Mouse (Mus musculus): ENCODE data around the gene B230217C12Rik.
"Not testable (repeated sequence)": the region's sequence is repeated elsewhere in the genome, so short reads cannot be mapped to it uniquely, and the experiment has no call there.

Gene B230217C12Rik

GRCm38 (mm10) chr11:97825971-97826370 is 14.6 kb upstream of the B230217C12Rik start:
- DNase-seq (ENCODE audit: low read depth), result peak; percentile 36

GRCm38 (mm10) chr11:97826414-97826813 is 14.2 kb upstream of the B230217C12Rik start:
- DNase-seq (ENCODE audit: low read depth), result peak; percentile 71

GRCm38 (mm10) chr11:97827654-97828053 is 12.9 kb upstream of the B230217C12Rik start:
- no peak for DNase-seq (ENCODE audit: low read depth)

- DNase-seq (ENCODE audit: low read depth), result no peak
Observed at GRCm38 (mm10) chr11:97829365-97829764, 11.2 kb upstream of the B230217C12Rik start.

GRCm38 (mm10) chr11:97829913-97830476 is 10.6 kb upstream of the B230217C12Rik start:
- peak; percentile 97 for DNase-seq (ENCODE audit: low read depth)

- DNase-seq (ENCODE audit: low read depth), result no peak
Observed at GRCm38 (mm10) chr11:97830501-97830900, 10.1 kb upstream of the B230217C12Rik start.

- no peak for DNase-seq (ENCODE audit: low read depth)
Observed at GRCm38 (mm10) chr11:97832001-97832400, 8.6 kb upstream of the B230217C12Rik start.

GRCm38 (mm10) chr11:97833352-97833751 is 7.2 kb upstream of the B230217C12Rik start:
- DNase-seq (ENCODE audit: low read depth), result no peak

- no peak for DNase-seq (ENCODE audit: low read depth)
Observed at GRCm38 (mm10) chr11:97836541-97836940, 4.0 kb upstream of the B230217C12Rik start.

GRCm38 (mm10) chr11:97837051-97837450 is 3.5 kb upstream of the B230217C12Rik start:
- not testable (repeated sequence) for DNase-seq (ENCODE audit: low read depth)

GRCm38 (mm10) chr11:97837641-97838149 is 2.9 kb upstream of the B230217C12Rik start:
- DNase-seq (ENCODE audit: low read depth), result no peak

GRCm38 (mm10) chr11:97838779-97839440 is 1.7 kb upstream of the B230217C12Rik start:
- no peak for DNase-seq (ENCODE audit: low read depth)

- no peak for DNase-seq (ENCODE audit: low read depth)
Observed at GRCm38 (mm10) chr11:97839441-97840134, 992 bp upstream of the B230217C12Rik start.

- DNase-seq (ENCODE audit: low read depth), result no peak
Observed at GRCm38 (mm10) chr11:97840135-97840490, 467 bp upstream of the B230217C12Rik start.

GRCm38 (mm10) chr11:97840991-97841661 is 546 bp downstream of the B230217C12Rik start:
- DNase-seq (ENCODE audit: low read depth), result no peak

GRCm38 (mm10) chr11:97842001-97842400 is 1.4 kb downstream of the B230217C12Rik start:
- no peak for DNase-seq (ENCODE audit: low read depth)

- peak; percentile 82 for DNase-seq (ENCODE audit: low read depth)
Observed at GRCm38 (mm10) chr11:97850367-97850766, 9.8 kb downstream of the B230217C12Rik start.

GRCm38 (mm10) chr11:97851601-97852000 is 11.0 kb downstream of the B230217C12Rik start:
- no peak for DNase-seq (ENCODE audit: low read depth)

- DNase-seq (ENCODE audit: low read depth), result peak; percentile 44
Observed at GRCm38 (mm10) chr11:97855473-97855872, 14.9 kb downstream of the B230217C12Rik start.

GRCm38 (mm10) chr11:97862148-97862547 is 21.6 kb downstream of the B230217C12Rik start:
- DNase-seq (ENCODE audit: low read depth), result no peak

GRCm38 (mm10) chr11:97865421-97865820 is 24.8 kb downstream of the B230217C12Rik start:
- no peak for DNase-seq (ENCODE audit: low read depth)

- no peak for DNase-seq (ENCODE audit: low read depth)
Observed at GRCm38 (mm10) chr11:97866091-97866888, 25.7 kb downstream of the B230217C12Rik start.
